Comparison of ENCODE assay signal across 8 mouse cellular contexts in the genomic region with DNA sequence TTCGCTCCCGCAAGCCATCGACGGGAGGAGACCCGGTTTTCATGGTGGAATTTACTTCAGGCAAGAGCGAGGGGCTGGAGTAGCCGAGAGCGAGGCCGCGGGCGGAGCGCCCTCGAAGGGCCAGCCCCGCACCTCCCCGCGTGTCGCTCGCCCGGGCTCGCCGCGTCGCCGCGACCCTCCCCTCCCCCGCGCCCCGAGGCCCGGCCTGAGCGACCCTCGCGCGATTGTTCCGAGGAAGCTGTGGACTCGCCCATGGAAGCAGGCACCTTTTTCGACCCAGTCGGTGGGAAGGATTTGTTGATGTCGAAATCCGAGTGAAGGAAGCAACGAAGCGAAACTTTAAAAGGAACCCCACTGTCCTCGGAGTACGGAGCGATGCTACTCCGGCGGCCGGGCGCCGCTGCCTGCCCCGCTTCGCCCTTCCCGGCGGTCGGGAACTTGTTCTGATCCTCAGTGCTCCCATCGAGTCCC. TPM values are rescaled to one million over a fixed set of nuclear protein-coding genes. Genes with fewer than 3 reads are reported as not detected.
DNase-seq lines count a peak whose midpoint lies in the region; ATAC-seq and TF ChIP-seq lines count a peak whose summit lies in the region.

No protein-coding gene starts in this region.

- DNase-seq in adipocyte (ENCODE audit: low spot score) = peak; percentile 68
- peak; percentile 68 for DNase-seq in embryonic facial prominence, embryonic 11.5 days (ENCODE audit: low spot score)
- DNase-seq in heart, embryonic 10.5 days (ENCODE audit: low spot score) = no peak
- peak; percentile 72 for DNase-seq in lung, embryonic 14.5 days
- no peak for DNase-seq in yolk sac, embryonic 10.5 days (ENCODE audit: low spot score)

- TF ChIP-seq POLR2A in olfactory bulb, adult 2 months (IDR thresholded peaks at IDR 0.05; ENCODE audit: insufficient read depth, low read depth, low read length) = no peak

- H3K27me3 ChIP-seq in embryonic facial prominence, embryonic 11.5 days (ENCODE audit: control insufficient read depth, insufficient read depth, low read length) = no peaks in the 10 kb centered on the region
- H3K27me3 ChIP-seq in heart, embryonic 10.5 days (ENCODE audit: insufficient read depth, poor library complexity, severe bottlenecking) = no peaks in the 10 kb centered on the region
- H3K27me3 ChIP-seq in kidney, embryonic 16.5 days (ENCODE audit: insufficient read depth, low read length) = no peaks in the 10 kb centered on the region
- H3K27me3 ChIP-seq in lung, embryonic 14.5 days (ENCODE audit: insufficient read depth, low read length) = no peaks in the 10 kb centered on the region

- TF ChIP-seq CTCF in lung, embryonic 14.5 days (IDR thresholded peaks at IDR 0.05; ENCODE audit: low read depth) = no peak
- no peak for TF ChIP-seq CTCF in olfactory bulb, adult 2 months (IDR thresholded peaks at IDR 0.05; ENCODE audit: insufficient read depth, low read depth, low read length)

- no peaks in the 10 kb centered on the region for H3K36me3 ChIP-seq in embryonic facial prominence, embryonic 11.5 days (replicated peaks; ENCODE audit: control insufficient read depth, insufficient read depth, low read depth, low read length)
- H3K36me3 ChIP-seq in heart, embryonic 10.5 days = peaks cover 9% of the 10 kb centered on the region; the same call in 1 of the 2 replicates
- H3K36me3 ChIP-seq in kidney, embryonic 16.5 days (ENCODE audit: insufficient read depth, low read length) = no peaks in the 10 kb centered on the region
- no peaks in the 10 kb centered on the region for H3K36me3 ChIP-seq in lung, embryonic 14.5 days (ENCODE audit: insufficient read depth)

- H3K4me2 ChIP-seq in embryonic facial prominence, embryonic 11.5 days (ENCODE audit: low read depth, low read length) = peak overlapping the region; percentile 83
- H3K4me2 ChIP-seq in kidney, embryonic 16.5 days (replicated peaks; ENCODE audit: low read depth, low read length) = peak overlapping the region; percentile 89
- peak overlapping the region; percentile 83 for H3K4me2 ChIP-seq in lung, embryonic 14.5 days

- peak overlapping the region; percentile 94 for H3K4me3 ChIP-seq in embryonic facial prominence, embryonic 11.5 days (ENCODE audit: low read depth, low read length)
- H3K4me3 ChIP-seq in heart, embryonic 10.5 days = peak overlapping the region; percentile 93
- peak overlapping the region; percentile 73 for H3K4me3 ChIP-seq in kidney, embryonic 16.5 days (ENCODE audit: low read length)
- H3K4me3 ChIP-seq in lung, embryonic 14.5 days (ENCODE audit: low read depth, low read length) = peak overlapping the region; percentile 86
- peak overlapping the region; percentile 97 for H3K4me3 ChIP-seq in olfactory bulb, adult 2 months (ENCODE audit: insufficient read depth, low read depth, low read length)

- WGBS in embryonic facial prominence, embryonic 11.5 days = under 1% methylated on average over 46 of the region's 55 CpGs
- under 1% methylated on average over 55 of the region's 55 CpGs for WGBS in heart, embryonic 10.5 days
- WGBS in kidney, embryonic 16.5 days = under 1% methylated on average over 53 of the region's 55 CpGs
- 1% methylated on average over 48 of the region's 55 CpGs for WGBS in lung, embryonic 14.5 days
- under 1% methylated on average over 54 of the region's 55 CpGs for WGBS in olfactory bulb, adult 2 months

- H3K9ac ChIP-seq in embryonic facial prominence, embryonic 11.5 days (replicated peaks; ENCODE audit: low read length) = peak overlapping the region; percentile 93
- H3K9ac ChIP-seq in kidney, embryonic 16.5 days (replicated peaks; ENCODE audit: low read length) = peak overlapping the region; percentile 98
- H3K9ac ChIP-seq in lung, embryonic 14.5 days = peak overlapping the region; percentile 95

- H3K27ac ChIP-seq in embryonic facial prominence, embryonic 11.5 days (replicated peaks; ENCODE audit: low read depth, low read length) = peak overlapping the region; percentile 98
- peak overlapping the region; percentile 99 for H3K27ac ChIP-seq in heart, embryonic 10.5 days
- H3K27ac ChIP-seq in kidney, embryonic 16.5 days (ENCODE audit: low read length) = peak overlapping the region; percentile 99
- peak overlapping the region; percentile 100 for H3K27ac ChIP-seq in lung, embryonic 14.5 days (ENCODE audit: low read depth)
- peak overlapping the region; percentile 83 for H3K27ac ChIP-seq in olfactory bulb, adult 2 months (ENCODE audit: insufficient read depth, low read depth, low read length)

- ATAC-seq in CD4-positive, CD25-positive, alpha-beta regulatory T cell, adult 4 months = peak; percentile 8
- peak; percentile 49 for ATAC-seq in embryonic facial prominence, embryonic 11.5 days (replicated peaks; ENCODE audit: insufficient number of reproducible peaks, low FRiP score, low TSS enrichment, low read depth)
- ATAC-seq in kidney, embryonic 16.5 days (ENCODE audit: low FRiP score, low TSS enrichment) = peak; percentile 69
- peak; percentile 71 for ATAC-seq in lung, embryonic 14.5 days (ENCODE audit: insufficient read depth)

- no peaks in the 10 kb centered on the region for H3K4me1 ChIP-seq in embryonic facial prominence, embryonic 11.5 days (ENCODE audit: control insufficient read depth, insufficient read depth, low read length)
- H3K4me1 ChIP-seq in heart, embryonic 10.5 days = peaks cover 10% of the 10 kb centered on the region; the same call in 1 of the 2 replicates
- H3K4me1 ChIP-seq in kidney, embryonic 16.5 days (ENCODE audit: insufficient read depth, low read length) = peaks cover 16% of the 10 kb centered on the region
- 0 out of 2 replicates have a peak, but pooled peaks cover 5% of the 10 kb centered on the region for H3K4me1 ChIP-seq in lung, embryonic 14.5 days (ENCODE audit: insufficient read depth)
- H3K4me1 ChIP-seq in olfactory bulb, adult 2 months (ENCODE audit: control insufficient read depth, insufficient read depth, low read length) = no peaks in the 10 kb centered on the region

- H3K9me3 ChIP-seq in embryonic facial prominence, embryonic 11.5 days (replicated peaks; ENCODE audit: control insufficient read depth, low read length) = no peaks in the 10 kb centered on the region
- H3K9me3 ChIP-seq in heart, embryonic 10.5 days = no peaks in the 10 kb centered on the region
- H3K9me3 ChIP-seq in kidney, embryonic 16.5 days (ENCODE audit: low read length) = no peaks in the 10 kb centered on the region
- no peaks in the 10 kb centered on the region for H3K9me3 ChIP-seq in lung, embryonic 14.5 days (ENCODE audit: low read depth, low read length)

RNA-seq across cellular contexts. Expression of gene Bmpr2, which starts 0.6 kb away (rescaled TPM):
- polyA plus RNA-seq in CD4-positive, CD25-positive, alpha-beta regulatory T cell, adult 4 months (2017; shearing (Covaris generic)) = 1 to 10 TPM; 2.6 to 3.0 TPM
- polyA plus RNA-seq in embryonic facial prominence, embryonic 11.5 days (2014; fragmentation: Nextera tagmentation; extraction: Ambion mirVana) = 11.6 and 11.9 TPM in 2 replicates
- 6.5 and 7.0 TPM in 2 replicates for polyA plus RNA-seq in heart, embryonic 10.5 days (2016; fragmentation: Nextera tagmentation; extraction: Ambion mirVana)
- polyA plus RNA-seq in kidney, embryonic 16.5 days (2015; fragmentation: Nextera tagmentation; extraction: Ambion mirVana) = 6.5 and 7.4 TPM in 2 replicates
- polyA plus RNA-seq in lung, embryonic 14.5 days (2014; fragmentation: Nextera tagmentation; extraction: Ambion mirVana) = 14.4 and 14.7 TPM in 2 replicates
- 58.9 and 146 TPM in 2 replicates for polyA plus RNA-seq in olfactory bulb, adult 2 months (2012; ENCODE audit: insufficient read depth, insufficient read length, low replicate concordance, missing spikeins)

Comparison
In these comparisons a context has a peak if more than half of its experiments do, and no peak if none do; other contexts are left out.
1. ATAC-seq: peak in every context shown above with its lines; median percentile 71 in lung, embryonic 14.5 days; 69 in kidney, embryonic 16.5 days; 49 in embryonic facial prominence, embryonic 11.5 days; 8 in CD4-positive, CD25-positive, alpha-beta regulatory T cell, adult 4 months.
2. DNase-seq: peak in adipocyte (single experiment), embryonic facial prominence, embryonic 11.5 days (single experiment) and lung, embryonic 14.5 days (single experiment); none in heart, embryonic 10.5 days (single experiment) and yolk sac, embryonic 10.5 days (single experiment).
3. Peak in every context shown above with its lines, with median percentiles within 50 percentile points of each other: H3K27ac ChIP-seq, H3K4me2 ChIP-seq, H3K4me3 ChIP-seq and H3K9ac ChIP-seq.